Mouse (Mus musculus) v-Abl transformed pro-B cells (cell line): ENCODE measurements around the gene 9230102O04Rik.

Source experiments
- in situ Hi-C, 2 experiments: fragments of 400-800 bp; cut with MboI; formaldehyde crosslinking; loops; one replicate each; pipeline ENCODE4 v1.15.1; 2025; ENCODE audit not compliant: unreplicated experiment in 2 of 2

The 9230102O04Rik gene

DNA sequence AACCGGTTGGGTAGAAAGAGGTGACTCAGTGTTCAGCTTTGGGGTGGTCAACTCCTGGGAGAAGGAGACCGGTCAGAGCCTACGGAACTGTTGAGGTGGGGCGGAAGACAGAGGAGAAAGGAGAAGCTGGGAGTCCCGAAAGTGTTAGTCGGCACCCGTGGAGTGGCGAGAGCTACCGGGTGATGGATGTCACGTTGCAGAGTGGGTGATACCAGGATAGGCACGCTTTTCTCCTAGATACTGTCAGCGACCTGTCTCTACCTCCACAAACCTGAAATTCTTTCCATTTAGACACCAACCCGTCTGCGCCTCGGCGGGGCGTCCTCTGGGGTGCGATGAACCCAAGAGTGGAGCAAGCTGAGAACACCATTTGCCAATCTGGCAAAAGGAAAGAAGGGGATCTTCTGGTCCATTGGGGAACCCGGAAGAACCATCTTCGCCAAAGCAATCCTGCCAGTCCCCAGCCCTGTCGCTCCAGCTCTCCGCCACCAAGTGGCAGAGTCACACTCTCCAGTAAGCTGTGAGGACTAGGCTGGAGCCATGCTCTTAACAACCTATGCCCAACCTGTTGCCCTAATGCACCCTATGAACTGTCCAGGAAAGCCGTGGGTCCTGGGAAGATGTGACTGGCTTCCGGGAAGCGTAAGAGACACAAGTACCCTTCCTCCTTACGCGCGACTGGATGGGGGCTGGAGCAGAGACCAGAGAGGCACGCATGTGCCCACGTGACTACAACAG lies at the start of gene 9230102O04Rik:
9230102O04Rik (minus strand) TSS at position 628 of the 738 bp plus-strand sequence.
- in situ Hi-C loops = loop anchor here (5.0 to 25.0 kb wide), 3 partner anchors 113 to 1214 kb away; no protein-coding TSS in a partner anchor

DNA sequence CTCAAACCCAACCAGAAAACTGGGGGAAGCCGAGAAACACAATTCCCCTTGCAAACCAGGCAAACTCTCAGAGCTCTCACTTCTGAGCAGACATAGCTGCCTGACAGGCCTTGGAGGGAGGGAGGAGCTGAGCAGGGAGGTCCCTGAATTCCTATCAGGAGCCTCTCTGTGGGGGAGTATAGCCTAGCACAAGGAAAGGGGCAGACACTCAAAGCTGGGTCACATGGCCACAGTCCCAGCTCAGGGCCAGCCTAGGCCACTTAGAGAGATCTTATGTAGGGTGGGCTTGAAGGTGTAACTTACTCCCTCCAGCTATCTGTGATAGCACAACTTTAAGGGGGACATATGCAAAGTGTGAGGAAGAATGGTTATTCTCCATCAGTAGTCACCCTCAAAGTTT lies 46.6 kb upstream of the 9230102O04Rik start:
- in situ Hi-C loops = no loop called here

- in situ Hi-C loops = no loop called here
Measured at GRCm38 (mm10) chr2:9926905-9927283, 37.6 kb upstream of the 9230102O04Rik start.

DNA sequence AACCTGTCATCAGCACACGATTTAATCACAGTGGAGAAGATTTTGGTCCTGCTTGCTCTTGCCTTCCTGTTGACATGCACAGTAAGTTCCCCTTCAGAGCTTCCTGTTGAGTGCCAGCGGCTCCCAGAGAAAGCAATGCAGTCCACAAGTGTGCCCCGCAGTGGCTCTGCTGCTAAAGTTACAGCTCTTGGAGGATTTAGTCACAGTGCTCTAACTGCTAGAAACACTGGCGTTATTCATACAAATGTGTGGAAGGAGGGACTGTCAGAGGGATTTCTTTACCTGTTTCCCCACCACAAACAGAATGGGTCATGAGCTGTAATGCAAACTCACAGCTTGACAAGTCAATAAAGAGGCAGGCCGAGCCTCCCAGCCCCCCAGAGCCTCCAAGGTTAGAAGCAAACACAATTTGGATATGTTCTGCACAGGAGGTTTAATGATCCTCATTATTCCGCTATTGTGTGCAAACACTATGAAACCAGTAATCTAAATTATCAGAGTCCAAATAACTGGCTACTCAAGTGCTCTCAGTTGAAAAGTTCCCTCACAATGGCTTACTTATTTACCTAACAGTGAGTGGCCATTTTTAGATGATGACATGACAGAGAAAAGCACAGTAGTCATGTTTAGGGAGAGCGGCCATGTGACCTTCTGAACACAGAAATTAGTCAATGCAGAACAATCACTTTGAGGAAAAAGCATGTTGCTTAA lies 37.0 kb upstream of the 9230102O04Rik start:
- in situ Hi-C loops = no loop called here

DNA sequence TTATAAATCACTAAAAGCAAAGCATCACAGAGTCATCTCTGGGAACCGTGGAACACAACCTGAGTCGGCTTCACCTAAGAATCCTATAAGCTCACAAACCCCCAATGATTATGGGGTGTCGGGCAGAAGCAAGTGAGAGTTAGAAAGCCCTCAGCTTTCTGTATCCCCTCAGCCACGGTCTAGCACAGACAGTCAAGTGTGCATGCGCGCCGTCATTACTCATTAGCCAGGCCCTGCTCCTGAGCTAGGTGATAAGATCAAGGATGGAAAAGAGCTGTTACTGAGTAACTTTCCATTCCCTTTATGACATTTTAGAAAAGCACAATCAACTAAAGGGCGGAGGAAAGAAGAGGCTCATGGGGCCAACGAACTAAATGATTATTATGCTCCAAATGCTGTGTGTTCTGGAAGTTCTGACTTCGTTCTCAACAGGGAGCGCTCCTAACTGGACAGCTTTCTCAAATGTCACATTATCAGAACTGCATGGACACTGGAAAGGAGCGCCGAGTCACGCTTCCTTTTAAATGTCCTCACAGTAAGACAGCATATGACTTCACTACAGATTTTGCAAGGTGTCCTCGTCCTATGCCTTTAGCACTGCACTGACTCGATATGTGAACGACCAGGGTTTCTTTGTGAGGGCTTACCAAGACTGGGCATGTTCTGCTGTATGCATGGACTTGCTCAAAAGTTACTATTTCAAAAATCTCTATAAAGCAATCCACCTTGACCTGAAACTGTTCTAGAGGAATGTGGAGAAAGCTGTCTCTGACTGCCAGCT lies 29.5 kb upstream of the 9230102O04Rik start:
- in situ Hi-C loops = no loop called here

- in situ Hi-C loops = no loop called here
Measured at GRCm38 (mm10) chr2:9917602-9918001, 28.3 kb upstream of the 9230102O04Rik start.

DNA sequence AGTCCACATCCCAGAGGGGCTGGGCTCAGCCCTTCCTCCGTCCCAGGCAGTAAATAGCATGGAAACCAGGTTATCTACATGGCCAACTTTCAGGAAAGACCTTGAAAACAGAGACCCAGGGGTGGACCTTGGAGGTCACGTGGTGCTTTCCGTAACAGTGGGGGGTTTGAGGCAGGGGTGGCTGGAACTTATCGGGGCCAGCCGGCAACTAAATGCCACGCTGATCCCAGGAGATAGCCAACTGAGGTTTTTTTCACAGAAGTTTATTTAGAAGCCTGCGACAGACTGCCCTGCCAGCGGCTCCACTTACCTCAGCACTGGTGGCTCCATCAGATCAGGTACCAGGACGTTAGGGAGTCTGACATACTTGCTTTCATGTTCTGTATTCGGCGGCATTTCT lies 16.7 kb upstream of the 9230102O04Rik start:
- in situ Hi-C loops = no loop called here

- in situ Hi-C loops = no loop called here
Measured at GRCm38 (mm10) chr2:9903854-9904560, 14.7 kb upstream of the 9230102O04Rik start.

DNA sequence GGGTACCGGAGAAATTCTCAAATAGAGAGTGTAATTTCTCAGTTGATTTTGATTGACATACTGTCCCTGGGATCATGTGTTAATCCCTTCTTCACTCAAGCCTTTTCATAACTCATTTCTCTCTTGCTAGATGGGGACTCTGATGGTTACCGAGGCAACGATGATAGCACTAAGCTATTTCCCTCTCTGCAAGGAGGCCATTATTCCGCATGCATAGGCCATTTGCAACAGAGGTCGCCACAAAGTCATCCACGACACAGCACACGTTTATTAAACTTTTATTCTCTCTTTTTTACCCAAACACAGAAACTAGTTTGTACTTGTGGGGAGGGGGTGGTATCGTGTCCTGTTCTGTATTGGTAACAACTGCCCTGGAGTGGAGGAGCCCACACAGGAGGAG lies 8.5 kb upstream of the 9230102O04Rik start:
- in situ Hi-C loops = loop anchor here (10.0 to 25.0 kb wide), 2 partner anchors 389 to 397 kb away; no protein-coding TSS in a partner anchor

- in situ Hi-C loops = loop anchor here (10.0 to 25.0 kb wide), 2 partner anchors 391 to 399 kb away; no protein-coding TSS in a partner anchor
Measured at GRCm38 (mm10) chr2:9896097-9896770, 6.9 kb upstream of the 9230102O04Rik start.

DNA sequence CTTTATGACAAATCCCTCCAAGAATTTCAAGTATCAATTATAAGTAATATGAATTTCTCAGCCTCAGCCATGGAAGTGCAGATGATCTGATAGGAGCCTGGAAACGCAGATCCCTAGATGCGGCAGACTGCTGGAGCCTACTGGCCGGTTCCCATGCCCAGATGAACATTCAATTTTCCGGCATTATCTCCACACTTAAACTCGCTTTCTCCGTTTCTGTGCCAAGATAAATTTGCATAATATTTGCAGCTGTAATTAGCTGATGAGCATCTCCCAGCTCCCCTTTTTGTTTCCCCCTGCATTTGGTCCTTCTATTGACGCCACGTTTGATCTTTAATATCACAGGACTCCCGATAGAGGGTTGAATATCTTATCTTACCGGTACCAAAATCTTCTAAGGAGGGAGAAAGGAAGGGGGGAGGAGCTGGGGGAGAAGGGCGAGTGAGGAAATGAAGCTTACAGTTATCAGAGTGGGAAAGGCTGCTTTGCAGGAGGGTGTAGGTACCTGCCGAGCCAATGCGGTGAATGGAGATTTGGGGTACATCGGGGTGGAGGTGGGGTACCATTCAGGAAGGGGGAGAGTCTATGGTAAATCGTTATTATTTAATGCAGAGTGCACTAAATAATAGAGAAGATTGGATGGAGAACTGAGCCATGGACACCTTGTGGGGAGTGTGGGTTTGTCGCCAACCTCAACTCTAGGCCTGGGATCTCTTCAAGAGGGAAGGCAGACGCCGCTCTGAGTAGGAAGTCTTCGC lies 5.7 kb upstream of the 9230102O04Rik start:
- in situ Hi-C loops = loop anchor here (10.0 to 25.0 kb wide), 2 partner anchors 392 to 400 kb away; no protein-coding TSS in a partner anchor

GRCm38 (mm10) chr2:9893272-9893953 lies 4.1 kb upstream of the 9230102O04Rik start:
- in situ Hi-C loops = loop anchor here (10.0 to 25.0 kb wide), 2 partner anchors 394 to 401 kb away; no protein-coding TSS in a partner anchor

DNA sequence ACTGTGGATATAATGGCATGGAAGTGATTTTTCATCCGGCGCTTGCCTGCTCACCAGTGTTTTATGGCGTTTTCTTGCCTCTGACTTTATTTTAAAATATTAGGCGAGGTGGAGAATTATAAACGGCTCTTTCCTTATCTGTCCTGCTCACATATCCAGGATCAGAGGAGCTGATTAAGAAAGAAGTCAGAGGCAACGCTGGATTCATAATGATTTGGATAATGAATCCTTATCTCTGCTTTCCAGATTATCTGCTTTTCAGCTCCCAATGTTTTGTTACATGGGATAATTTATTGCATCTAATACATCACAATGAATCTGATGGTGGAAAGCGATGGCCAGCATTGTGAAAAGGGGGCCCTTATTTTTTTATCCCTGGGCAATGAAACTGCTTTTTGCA lies 3.2 kb upstream of the 9230102O04Rik start:
- in situ Hi-C loops = loop anchor here (10.0 to 25.0 kb wide), 2 partner anchors 395 to 402 kb away; no protein-coding TSS in a partner anchor

GRCm38 (mm10) chr2:9890906-9891305 lies 1.6 kb upstream of the 9230102O04Rik start:
- in situ Hi-C loops = loop anchor here (10.0 to 25.0 kb wide), 2 partner anchors 396 to 404 kb away; no protein-coding TSS in a partner anchor

DNA sequence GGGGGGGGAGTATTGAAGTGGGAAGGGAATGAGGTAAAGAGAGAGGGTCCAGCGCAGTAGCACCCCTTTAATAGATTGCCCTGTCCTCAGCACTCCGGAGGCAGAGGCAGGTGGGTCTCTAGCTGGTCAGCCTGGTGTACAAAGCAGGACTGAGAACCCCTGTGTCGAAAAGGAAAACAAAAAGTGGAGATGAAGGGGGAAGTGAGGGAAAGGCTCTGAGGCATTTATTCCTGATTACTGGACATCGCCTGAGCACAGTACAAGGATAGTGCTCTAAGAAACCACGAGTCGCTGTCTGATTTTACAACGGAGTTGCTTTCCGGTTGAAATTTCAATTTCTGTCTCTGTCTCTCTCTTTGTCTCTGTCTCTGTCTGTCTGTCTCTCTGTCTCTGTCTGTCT lies 911 bp upstream of the 9230102O04Rik start:
- in situ Hi-C loops = loop anchor here (10.0 to 25.0 kb wide), 2 partner anchors 397 to 405 kb away; no protein-coding TSS in a partner anchor

GRCm38 (mm10) chr2:9889651-9890183 lies 377 bp upstream of the 9230102O04Rik start, which contains the start of gene Gata3:
Gene Gata3, minus strand, starts transcription at chr2:9890034.
- in situ Hi-C loops = loop anchor here (5.0 to 25.0 kb wide), 4 partner anchors 113 to 1215 kb away; no protein-coding TSS in a partner anchor

GRCm38 (mm10) chr2:9887636-9888035 lies 1.7 kb downstream of the 9230102O04Rik start:
- in situ Hi-C loops = loop anchor here (5.0 to 25.0 kb wide), 3 partner anchors 115 to 1213 kb away; no protein-coding TSS in a partner anchor
